Mouse (Mus musculus): ENCODE measurements at regions not wholly inside any gene's neighbourhood (a gene's known extent, or its start where the extent isn't known, plus 50 kb on each side); places are given as distances from the start of the nearest gene placed in this dataset.

- intact Hi-C loops (cut with DNase I), result no loop called here
- no peak for DNase-seq (ENCODE audit: low spot score in 2 of 2)
These were observed 305.9 kb downstream of the Otol1 start for GRCm38 (mm10) chr3:70313119-70313868.

GRCm38 (mm10) chr3:70314239-70314638, 306.8 kb downstream of the Otol1 start:
- no peak for DNase-seq (ENCODE audit: low spot score in 2 of 2)
- intact Hi-C loops (cut with DNase I), result no loop called here

GRCm38 (mm10) chr3:70318377-70318776, 311.0 kb downstream of the Otol1 start:
- intact Hi-C loops (cut with DNase I), result no loop called here
- DNase-seq (ENCODE audit: low spot score in 2 of 2), result no peak

GRCm38 (mm10) chr3:70319139-70319538, 311.7 kb downstream of the Otol1 start:
- intact Hi-C loops (cut with DNase I), result no loop called here
- DNase-seq (ENCODE audit: low spot score in 2 of 2), result no peak

GRCm38 (mm10) chr3:70321161-70321657, 313.8 kb downstream of the Otol1 start:
- no peak for DNase-seq (ENCODE audit: low spot score in 2 of 2)
- intact Hi-C loops (cut with DNase I), result no loop called here

GRCm38 (mm10) chr3:70324692-70325091, 317.3 kb downstream of the Otol1 start:
- DNase-seq (ENCODE audit: low spot score in 2 of 2), result peak in 1 of 2 experiments; percentile 33
- intact Hi-C loops (cut with DNase I), result no loop called here
